Mouse (Mus musculus): ENCODE results near the gene Rnf38.

The Rnf38 gene

DNA sequence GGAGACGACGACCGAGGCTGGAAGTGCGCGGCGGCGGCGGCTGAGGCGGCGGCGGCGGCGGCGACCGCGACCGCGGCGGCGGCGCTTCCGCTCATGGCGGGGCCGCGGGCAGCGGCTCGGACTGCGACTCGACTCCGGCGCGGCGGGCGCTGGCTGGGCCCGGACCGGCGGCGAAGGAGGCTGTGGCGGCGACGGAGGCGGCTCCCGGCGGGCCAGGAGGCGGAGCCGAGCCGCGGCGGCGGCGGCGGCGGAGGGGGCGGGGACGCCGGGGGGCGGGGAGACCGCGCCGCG, at the start of gene Rnf38:
Gene Rnf38, minus strand, starts transcription at position 77 of the 291 bp plus-strand sequence.
- DNase-seq = no peak

DNA sequence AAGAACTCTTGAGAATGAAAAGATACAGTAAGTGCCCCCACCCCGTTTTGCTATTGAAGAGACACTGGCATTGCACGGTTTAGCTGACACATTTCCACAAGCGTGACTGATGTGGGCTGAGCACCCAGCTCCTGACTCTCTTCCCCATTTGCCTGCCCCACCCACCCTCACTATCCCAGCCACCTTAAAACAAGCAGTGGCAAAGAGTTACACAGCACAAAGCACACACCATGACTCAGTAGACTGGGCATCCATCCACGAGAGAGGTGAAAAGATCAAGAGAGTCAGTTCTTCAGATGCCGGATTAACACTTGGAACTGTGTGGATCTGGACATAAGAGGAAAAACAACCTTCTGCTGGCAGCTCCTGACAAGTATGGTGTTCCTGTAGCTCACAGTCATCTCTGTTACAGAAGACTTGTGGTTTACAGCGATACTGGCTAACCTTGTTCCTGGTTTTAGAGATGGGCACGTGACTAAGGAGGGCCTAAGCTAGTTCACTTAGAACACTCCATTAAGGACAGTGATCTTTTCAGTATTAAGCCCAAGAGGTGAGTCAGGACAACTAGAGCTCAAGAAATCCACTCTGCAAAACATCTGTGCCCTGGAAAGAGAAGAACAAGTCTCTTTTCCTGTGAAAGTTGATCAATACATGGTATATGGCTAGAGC, 48.1 kb upstream of the Rnf38 start:
- no peak for DNase-seq

DNA sequence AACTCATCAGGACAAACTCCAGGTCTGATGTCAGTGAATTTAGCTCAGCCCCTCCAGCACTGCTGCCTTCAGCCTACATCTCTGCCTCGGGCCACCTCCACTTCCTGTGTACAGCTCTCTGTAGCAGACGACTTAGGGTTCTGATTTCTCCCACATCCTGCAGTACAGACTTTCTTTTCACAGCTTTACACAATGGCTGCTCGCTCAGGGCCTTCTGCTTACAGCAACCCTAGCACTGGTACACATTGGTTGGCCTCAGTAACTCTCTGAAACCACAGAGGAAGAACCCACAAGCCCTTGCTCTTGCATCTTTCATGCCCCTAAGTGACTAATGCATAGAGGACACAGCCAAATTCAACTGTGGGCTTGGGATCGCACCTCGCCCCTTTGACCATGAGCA, 37.5 kb upstream of the Rnf38 start:
- no peak for DNase-seq

DNA sequence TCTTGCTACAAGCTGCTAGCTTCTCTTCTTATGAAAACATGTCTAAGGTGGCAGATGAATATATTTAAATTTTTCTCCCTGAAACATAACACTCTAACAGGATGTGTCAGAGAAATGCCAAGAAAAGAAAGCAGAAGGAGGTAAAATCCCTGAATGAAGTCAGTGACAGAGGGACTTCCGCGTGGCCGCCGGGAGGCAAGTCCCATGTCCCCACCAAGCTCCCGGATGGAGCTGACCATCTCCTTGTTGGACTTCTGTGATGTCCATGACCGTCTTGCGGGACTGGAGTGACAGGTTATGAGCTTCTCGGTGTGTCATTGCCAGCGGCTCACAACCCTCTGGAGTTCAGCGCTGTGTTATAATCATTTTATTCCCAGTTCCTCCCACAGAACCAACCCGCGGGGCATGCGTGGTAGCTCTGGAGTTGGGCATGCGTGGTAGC, 35.8 kb upstream of the Rnf38 start:
- DNase-seq = no peak

- DNase-seq = no peak
Measured at GRCm38 (mm10) chr4:44267437-44267836, 33.8 kb upstream of the Rnf38 start.

DNA sequence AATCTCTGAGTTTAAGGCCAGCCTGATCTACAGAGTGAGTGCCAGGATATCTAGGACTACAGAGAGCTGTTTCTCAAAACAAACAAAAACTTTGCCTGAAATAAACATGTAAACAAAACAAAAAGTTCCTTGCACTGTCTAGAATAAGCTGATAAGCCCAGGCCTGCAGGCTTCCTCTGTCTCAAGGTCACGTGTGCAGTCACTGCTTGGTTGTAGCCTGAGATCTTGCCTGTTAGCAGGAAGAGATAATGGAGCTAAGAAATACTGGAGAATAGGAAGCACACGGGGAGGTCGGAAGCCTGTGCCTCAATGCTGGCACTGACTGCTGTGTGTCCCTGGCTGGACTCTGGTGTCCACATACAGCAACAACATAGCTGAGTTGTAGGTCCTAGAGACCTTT, 31.9 kb upstream of the Rnf38 start:
- no peak for DNase-seq

- DNase-seq = peak; percentile 72
Measured at GRCm38 (mm10) chr4:44260244-44260643, 26.7 kb upstream of the Rnf38 start.

DNA sequence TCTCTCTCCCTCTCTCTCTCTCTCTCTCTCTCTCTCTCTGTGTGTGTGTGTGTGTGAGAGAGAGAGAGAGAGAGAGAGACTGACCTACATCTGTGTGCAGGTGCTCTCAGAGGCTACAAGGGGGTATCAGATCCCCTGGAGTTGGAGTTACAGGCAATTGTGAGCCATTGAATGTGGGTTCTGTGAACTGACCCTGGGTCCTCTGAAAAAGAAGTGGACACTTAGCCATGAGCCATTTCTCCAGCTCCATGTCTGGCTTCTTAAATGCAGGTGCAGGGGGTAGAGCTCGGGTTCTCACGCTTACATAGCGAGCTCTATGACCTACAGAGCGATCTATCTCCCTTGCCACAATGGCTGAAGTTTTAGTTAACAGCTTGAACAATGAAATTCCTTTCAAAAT, 25.5 kb upstream of the Rnf38 start:
- DNase-seq = no peak

GRCm38 (mm10) chr4:44254579-44254978, 21.0 kb upstream of the Rnf38 start:
- no peak for DNase-seq

DNA sequence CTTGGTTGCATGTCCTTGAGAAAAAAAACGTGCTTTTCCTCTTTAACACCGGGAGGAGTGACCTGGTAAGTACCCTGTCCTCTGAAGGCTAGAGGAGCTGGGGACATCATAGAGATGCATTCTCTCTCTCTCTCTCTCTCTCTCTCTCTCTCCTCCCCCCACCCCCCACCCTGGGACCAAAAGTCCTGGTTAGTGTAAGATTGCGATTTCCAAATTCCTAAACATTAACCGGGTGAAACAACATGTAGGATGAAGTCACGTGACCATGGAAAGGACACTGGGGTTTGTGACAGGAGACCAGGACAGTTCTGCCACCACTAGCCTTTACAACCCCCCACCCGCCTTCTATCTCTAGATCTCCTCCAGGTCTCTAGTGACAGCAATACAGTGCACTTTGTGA, 19.6 kb upstream of the Rnf38 start:
- no peak for DNase-seq

DNA sequence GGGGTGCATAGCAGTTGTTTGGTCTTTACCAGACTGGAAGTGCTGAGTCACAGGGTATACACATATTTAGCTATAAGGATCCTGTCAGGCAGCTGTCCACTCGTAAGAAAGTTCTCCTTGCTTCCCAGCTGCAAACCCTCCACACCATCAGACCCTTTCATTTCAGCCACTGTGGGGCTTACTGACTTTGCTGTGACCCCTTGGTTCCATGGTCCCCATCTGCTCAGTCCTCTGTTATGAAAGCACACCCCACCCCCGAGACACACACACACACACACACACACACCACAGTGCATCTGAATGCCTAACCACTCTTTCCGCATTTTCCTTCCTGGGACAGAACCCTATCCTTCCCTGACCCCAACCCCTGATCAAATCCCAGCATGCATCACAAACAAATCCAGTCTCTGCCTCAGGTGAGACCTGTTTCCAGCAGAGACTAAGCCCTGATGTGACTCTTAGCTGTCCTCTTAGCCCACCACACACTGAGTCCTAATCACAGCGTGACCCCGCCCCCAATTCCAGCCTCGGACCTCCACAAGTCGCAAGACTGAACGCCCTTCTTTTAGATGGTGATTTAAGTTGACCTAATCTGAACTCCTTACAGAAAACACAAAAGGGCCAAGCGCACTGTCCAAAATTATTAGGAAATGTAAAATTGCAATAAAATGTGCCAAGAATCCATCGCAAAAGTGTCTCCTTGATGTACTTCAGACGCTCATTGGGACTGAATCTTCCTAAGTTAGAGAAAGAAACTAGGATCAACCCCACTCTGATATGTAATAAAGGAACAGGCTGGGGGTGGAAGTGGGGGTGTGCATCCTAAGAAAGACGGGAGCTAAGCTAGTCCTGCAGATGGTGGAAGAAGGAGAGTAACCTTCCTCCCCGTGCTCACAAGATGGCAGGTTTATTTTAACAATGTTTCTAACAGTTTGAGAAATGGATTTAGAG, 18.7 kb upstream of the Rnf38 start:
- no peak for DNase-seq

DNA sequence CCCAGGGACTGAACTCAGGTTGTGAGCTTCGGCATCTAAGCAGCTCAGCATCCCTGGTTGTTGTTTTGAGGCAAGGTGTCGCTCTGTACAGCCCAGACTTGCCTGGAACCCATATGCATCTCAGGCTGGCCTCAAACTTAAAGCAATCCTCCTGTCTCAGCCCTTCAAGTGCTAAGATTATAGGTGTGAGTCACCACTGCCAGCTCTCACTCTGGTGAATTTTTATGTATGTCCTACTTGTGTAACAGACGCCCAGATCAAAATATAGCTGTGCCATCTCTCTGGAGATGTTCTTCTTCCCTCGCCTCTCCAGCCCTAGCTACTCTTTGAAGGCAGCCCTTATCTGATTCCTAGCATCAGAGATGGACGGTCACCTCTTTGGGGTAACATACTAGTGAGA, 17.9 kb upstream of the Rnf38 start:
- no peak for DNase-seq

DNA sequence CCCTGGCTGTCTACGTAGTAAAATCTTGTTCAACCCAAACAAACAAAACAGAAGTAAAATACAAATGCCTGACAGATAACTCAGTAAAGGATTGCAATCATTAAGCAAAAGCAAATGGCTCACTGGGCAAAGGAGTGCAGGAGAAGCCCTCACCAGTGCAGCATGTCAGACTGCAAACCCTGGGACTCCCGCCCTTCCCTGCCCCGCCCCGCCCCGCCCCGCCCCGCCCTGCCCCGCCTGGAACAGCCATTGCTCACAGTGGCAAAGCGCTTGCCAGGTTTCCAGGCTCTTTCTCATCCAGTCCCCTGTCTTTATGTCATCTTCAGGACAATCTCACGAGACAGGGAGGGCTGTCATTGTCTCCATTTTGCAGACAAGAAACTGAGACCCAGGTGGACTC, 16.1 kb upstream of the Rnf38 start:
- DNase-seq = no peak

GRCm38 (mm10) chr4:44247051-44247939, 13.7 kb upstream of the Rnf38 start:
- DNase-seq = peak; percentile 97

GRCm38 (mm10) chr4:44246285-44246684, 12.7 kb upstream of the Rnf38 start:
- DNase-seq = no peak

DNA sequence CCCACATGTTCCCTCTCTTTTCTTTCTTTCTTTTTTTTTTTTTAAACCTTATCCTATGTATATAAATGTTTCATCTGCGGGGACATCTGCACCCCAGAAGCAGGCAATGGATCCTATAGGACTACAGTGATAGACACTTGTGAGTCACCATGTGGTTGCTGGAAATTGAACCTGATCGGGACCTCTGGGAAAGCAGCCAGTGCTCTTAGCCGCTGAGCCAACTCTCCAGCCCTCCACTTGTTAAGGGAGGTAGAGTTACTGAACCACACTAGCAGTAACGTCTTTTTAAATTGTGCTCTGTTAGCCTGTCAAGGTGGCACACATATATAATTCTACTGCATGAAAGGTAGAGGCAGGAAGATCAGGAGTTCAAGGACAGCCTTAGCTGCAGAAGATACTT, 8.0 kb upstream of the Rnf38 start:
- DNase-seq = no peak

GRCm38 (mm10) chr4:44235946-44236345, 2.4 kb upstream of the Rnf38 start:
- DNase-seq = no peak

- DNase-seq = peak; percentile 93
Measured at GRCm38 (mm10) chr4:44234004-44234866, 646 bp upstream of the Rnf38 start.

DNA sequence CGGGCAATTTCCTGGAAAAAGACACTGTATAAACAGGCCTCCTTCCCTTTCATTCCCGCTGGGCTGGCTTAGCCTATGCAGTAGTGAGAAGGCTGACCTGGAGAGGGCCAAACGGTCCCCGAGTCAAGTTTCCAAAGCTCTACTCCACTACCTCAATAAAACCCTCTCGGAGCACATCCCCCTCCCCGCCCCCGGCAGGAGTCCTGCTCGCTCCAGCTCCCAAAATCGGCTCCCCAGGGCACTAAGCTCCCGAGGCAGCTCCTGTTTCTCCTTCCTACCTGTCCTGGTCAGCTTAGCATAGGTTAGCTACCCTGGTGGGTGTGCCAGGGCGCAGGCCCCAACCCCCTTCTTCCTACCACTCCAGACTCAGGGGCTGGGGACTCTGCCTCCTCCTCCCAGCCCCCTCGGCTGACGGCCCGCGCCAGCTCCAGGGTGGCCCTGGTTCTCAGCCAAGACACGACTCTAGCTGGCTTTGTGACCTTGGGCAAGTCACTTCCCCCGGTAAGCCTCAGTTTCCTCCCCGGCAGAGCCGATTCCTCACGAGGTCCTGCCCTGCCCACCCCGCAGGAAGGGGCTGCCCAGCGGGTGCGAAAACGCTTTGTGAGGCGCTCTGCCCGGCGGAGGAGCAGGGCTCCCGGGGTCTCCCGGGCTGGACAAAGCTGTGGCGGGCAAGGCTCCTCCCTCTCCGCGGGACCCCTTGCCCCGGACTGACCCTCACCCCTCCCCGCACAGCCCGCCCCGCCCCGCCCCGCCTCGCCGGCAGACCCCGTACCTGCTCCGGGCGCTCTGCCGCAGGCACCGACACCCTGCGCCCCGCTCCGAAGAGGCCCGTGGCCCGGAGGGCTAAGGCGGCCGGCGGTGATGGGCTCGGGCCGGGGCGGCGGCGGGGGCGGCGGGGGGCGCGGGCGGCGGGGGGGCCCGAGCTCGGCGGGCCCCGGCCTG, 547 bp downstream of the Rnf38 start:
- peak; percentile 70 for DNase-seq

DNA sequence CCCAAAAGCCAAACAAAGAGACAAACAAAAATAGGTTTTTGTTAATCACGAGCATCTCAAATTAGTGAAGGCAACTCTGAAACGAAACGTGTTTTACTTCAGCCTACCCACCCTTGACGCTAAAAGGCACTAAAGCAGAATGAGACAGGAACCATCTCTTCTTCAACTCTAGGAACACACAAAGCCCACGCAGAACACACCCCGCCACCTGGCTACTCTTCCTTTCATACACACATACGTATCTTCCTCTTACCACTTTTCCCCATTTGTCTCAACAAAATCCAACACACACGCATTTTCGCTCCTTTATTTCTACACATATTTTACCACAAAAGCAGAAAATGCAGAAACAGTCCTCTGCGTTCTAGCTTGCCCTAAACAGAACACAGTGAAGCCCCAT, 8.5 kb downstream of the Rnf38 start:
- no peak for DNase-seq

DNA sequence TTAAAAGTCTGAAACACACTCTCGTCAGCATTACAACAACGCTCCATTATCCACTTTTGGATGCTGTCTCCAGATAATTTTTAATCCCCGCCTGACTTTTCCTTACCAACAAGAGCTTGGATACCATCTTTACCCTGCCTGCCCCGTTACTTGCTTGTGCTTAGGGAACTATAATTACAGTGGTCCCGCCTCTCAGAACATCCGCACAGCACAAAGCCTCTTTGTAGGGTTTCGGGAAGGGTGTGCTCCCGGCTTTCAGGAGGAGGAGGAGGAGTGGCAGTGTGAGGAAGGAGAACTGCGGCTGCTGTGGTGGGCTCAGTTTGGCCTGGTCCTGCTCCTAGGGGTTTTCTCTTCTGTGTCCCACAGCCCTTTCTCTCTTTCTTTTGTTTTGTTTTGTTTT, 9.4 kb downstream of the Rnf38 start:
- peak; percentile 66 for DNase-seq

All from retina, postnatal 1 day (tissue).